Mouse (Mus musculus): ENCODE results near the gene Xaf1. TPM values are rescaled to one million over a fixed set of nuclear protein-coding genes. Genes with fewer than 3 reads are reported as not detected.
"Not testable (repeated sequence)": the region's sequence is repeated elsewhere in the genome, so short reads cannot be mapped to it uniquely, and the experiment has no call there.

Gene Xaf1
- total RNA-seq, 2 experiments from 2014 or later, result 6.2 to 6.6 TPM

GRCm38 (mm10) chr11:72308982-72309381, 7.6 kb downstream of the Xaf1 start:
- intact Hi-C loops (cut with DNase I), result no loop called here
- no peak for DNase-seq (ENCODE audit: low spot score in 2 of 2)

- intact Hi-C loops (cut with DNase I), result no loop called here
- no peak for DNase-seq (ENCODE audit: low spot score in 2 of 2)
These were observed 9.1 kb downstream of the Xaf1 start for GRCm38 (mm10) chr11:72310491-72310890.

DNA sequence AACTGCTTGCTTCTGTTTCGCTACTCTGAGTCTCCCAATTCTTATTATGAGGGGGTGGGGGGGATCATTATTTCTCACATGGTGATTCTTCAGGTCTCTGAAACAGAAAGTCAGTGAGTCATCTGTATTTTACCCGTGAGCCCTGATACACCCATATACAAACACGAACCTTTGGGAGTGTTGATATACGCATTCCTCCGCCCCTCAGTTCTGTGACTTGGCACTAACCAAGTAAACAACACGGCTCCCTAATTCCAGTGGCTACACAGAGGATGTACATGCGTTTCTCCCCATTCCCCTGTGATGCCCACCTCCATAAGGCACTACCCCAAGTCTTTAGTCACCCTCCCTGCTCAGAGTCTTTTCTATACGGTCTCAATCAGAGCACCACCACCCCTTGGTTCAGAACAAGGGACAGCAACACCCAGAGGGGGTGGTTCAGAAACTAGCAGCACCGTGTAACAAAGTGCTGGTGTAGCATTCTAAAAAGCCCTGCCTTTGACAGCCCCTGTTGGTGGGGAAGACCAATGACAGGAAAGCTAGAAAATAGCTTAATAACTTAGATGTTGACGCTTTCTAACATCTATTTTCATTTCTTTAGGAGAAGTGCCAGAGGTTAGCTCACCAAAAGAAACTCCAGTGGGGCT, 10.0 kb downstream of the Xaf1 start:
- no peak for DNase-seq (ENCODE audit: low spot score in 2 of 2)
- intact Hi-C loops (cut with DNase I), result no loop called here

DNA sequence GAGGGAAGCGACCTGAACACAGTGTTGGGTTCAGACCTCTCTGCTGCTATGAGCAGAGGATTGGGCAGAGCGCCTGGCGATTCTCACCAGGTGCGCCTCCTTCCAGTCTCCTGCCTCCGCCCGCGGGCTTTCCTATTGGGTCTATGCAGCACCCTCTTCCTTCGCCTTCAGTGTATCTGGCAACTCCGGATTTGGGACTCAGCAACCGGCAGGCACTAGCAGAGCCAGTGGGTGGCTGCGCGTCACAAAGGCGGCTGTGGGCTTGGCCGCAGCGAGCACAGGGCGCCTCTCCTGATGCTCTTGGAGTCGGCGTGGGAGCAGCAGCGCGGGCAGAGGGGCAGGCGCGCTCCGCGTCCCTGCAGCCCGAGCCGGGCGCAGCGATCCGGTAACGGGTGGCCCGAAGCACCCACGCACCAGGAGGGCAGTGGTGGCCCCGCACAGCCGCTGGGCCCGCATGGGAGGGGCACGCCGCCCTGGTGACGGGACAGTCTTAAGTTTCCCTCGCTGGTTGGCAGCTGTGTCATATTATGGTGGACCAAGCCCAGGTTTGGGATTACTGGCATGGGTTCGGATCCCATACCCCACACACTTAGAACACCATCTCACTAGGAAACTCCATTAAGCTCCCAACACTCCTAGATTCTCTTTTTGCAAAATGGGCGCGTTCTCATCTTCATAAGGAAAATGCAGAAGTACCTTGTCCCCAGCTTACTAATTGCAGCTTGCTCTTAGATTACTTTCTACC, 12.9 kb downstream of the Xaf1 start, which contains the start of gene Fbxo39:
Fbxo39 (plus strand) TSS at position 294 of the 745 bp plus-strand sequence.
- intact Hi-C loops (cut with DNase I), result no loop called here
- peak; percentile 47 to 76 for DNase-seq (ENCODE audit: low spot score in 2 of 2)

GRCm38 (mm10) chr11:72318026-72318425, 16.6 kb downstream of the Xaf1 start:
- intact Hi-C loops (cut with DNase I), result no loop called here
- no peak for DNase-seq (ENCODE audit: low spot score in 2 of 2)

GRCm38 (mm10) chr11:72324431-72324830, 23.0 kb downstream of the Xaf1 start:
- intact Hi-C loops (cut with DNase I), result loop anchor here (5.0 kb wide), 2 partner anchors 57 to 97 kb away; partner anchors contain the start of gene Slc13a5
- no peak for DNase-seq (ENCODE audit: low spot score in 2 of 2)

GRCm38 (mm10) chr11:72325701-72326100, 24.3 kb downstream of the Xaf1 start:
- no peak for DNase-seq (ENCODE audit: low spot score in 2 of 2)
- intact Hi-C loops (cut with DNase I), result no loop called here

- DNase-seq (ENCODE audit: low spot score in 2 of 2), result peak; percentile 27 to 37
- intact Hi-C loops (cut with DNase I), result no loop called here
These were observed 31.7 kb downstream of the Xaf1 start for GRCm38 (mm10) chr11:72332951-72333667.

DNA sequence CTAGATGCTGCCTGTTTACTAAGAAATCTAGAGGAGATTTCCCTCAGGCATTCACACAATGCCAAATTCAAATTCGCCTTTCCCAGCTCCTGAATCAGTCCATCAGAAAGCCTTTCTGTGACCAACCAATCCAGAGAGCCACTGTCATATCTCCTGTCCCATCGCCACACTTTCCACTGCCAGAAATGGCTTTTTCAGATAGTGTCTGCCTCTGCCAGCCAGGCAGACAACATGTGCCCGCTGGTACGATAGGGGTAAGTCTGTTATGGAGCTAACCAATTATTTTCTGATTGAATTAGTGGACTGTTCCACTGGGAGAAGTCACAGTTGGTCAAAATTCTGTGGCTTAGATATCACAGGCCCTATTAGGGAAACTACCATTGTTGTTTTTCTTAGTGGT, 33.2 kb downstream of the Xaf1 start:
- intact Hi-C loops (cut with DNase I), result no loop called here
- no peak for DNase-seq (ENCODE audit: low spot score in 2 of 2)

DNA sequence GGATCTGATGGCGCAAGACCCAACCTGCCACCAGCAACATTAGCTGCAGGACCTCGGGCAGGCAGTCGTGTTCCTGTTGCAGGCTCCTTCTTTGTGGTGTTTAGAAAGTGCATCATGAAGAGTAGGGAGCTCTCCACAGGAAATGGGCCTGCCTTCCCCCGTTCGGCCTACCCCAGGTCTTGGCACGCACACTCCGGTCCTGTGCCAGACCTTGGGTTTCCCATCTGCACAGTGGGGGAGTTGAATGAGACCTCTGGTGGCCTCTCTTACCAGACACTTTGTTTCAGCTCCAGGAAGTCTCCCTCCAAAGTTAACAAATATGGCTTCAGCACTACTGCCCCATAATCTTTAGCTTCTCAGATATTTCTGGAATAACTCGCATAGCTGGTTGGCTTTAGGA, 35.3 kb downstream of the Xaf1 start:
- intact Hi-C loops (cut with DNase I), result no loop called here
- no peak for DNase-seq (ENCODE audit: low spot score in 2 of 2)

DNA sequence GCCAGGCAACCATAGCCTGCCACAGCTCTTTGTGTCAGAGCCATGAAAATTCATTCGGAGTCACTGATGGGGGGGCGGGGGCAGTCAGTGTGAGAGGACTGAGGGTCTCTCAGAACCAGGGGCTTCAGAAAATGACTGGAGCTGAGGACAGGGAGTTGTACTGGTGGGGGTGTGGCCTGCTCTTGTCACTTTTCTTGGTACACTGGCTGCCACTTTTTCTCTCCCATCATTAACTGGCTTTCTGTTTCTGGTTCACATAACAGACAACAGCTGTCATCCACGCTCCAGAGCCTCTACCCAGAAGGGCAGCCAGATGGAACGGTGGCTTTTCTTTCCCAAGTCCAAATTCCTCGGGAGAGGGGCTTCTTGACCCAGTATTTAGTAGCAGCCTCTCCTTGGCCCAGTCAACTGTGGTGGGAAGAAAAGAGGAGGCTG, 37.0 kb downstream of the Xaf1 start:
- intact Hi-C loops (cut with DNase I), result no loop called here
- DNase-seq (ENCODE audit: low spot score in 2 of 2), result no peak

GRCm38 (mm10) chr11:72339716-72340115, 38.3 kb downstream of the Xaf1 start:
- no peak for DNase-seq (ENCODE audit: low spot score in 2 of 2)
- intact Hi-C loops (cut with DNase I), result loop anchor here (5.0 kb wide), 2 partner anchors 112 to 223 kb away; no protein-coding TSS in a partner anchor

DNA sequence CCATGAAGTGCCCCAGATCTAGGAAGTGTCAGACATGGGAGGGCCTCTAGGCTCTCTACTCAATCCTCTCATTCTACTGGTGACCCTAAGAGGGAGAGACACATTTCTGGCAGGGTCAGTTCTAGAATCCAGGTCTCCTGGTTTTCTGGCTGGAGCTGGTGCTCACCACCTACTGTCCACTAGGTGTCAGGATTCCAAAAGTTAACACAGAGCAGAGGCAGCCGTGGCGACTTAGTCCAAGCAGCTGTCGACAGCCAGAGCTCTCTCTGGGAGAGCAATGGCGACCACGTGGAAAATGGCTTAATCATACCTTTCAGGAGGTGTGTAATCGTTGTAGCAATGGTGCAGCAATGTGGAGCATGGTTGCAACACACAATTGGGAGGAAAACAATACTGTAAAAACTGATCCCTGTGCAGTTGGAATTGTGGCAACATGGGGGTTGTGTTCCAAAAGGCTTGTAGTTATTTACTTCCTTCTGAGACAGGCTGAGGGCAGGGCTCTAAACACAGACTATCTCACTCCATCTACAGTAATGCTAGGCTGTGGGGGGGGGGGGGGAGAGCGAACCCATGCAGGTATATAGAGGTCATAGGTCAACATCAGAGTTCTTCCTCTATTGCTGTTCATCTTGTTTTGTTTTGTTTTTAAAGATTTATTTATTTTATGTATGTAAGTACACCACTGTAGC, 41.3 kb downstream of the Xaf1 start:
- intact Hi-C loops (cut with DNase I), result loop anchor here (2.0 to 5.0 kb wide), 3 partner anchors 86 to 220 kb away; no protein-coding TSS in a partner anchor

DNA sequence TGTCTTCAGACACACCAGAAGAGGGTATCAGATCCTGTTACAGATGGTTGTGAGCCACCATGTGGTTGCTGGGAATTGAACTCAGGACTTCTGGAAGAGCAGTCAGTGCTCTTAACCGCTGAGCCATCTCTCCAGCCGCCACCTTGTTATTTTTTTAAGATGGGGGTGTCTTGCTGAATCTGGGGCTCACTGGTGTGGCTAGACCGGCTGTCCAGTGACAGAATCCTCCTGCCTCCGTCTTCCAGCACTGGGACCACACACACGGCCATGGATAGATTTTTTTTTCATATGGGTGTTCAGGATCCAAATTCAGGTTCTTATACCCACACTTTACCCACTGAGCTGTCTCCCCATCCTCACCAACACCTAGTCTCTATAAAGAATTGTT, 41.8 kb downstream of the Xaf1 start:
- intact Hi-C loops (cut with DNase I), result loop anchor here (2.0 to 5.0 kb wide), 3 partner anchors 86 to 219 kb away; no protein-coding TSS in a partner anchor
- DNase-seq (ENCODE audit: low spot score in 2 of 2), result not testable (repeated sequence)

More for the DNA sequence above, 41.3 kb downstream of the Xaf1 start:
- peak; percentile 52 to 66 for DNase-seq (ENCODE audit: low spot score in 2 of 2)

GRCm38 (mm10) chr11:72343904-72344303, 42.5 kb downstream of the Xaf1 start:
- DNase-seq (ENCODE audit: low spot score in 2 of 2), result peak in 1 of 2 experiments; percentile 35
- intact Hi-C loops (cut with DNase I), result loop anchor here (2.0 to 5.0 kb wide), 3 partner anchors 85 to 218 kb away; no protein-coding TSS in a partner anchor

DNA sequence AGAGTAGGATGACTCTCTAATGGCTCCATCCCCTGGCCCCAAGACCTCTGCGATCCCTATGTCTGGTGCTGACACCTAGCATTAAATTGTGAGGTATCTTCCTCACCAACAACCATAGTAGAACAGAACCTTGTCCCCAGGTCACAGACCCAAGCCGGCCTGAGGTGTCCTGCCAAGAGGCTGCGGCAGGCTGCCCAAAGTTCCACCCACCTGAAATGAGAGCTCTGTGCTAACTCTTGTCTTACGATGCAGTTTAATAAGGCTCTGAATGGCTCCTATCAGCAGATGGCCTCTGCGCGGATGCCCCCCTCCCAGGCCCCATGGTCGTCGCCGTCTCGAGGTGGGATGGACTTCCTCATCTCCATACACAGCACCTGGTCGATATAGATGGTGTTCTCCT, 43.1 kb downstream of the Xaf1 start:
- intact Hi-C loops (cut with DNase I), result loop anchor here (5.0 kb wide), 2 partner anchors 117 to 218 kb away; no protein-coding TSS in a partner anchor
- no peak for DNase-seq (ENCODE audit: low spot score in 2 of 2)

- intact Hi-C loops (cut with DNase I), result no loop called here
- no peak for DNase-seq (ENCODE audit: low spot score in 2 of 2)
These were observed 47.1 kb downstream of the Xaf1 start for GRCm38 (mm10) chr11:72348563-72348962.

DNA sequence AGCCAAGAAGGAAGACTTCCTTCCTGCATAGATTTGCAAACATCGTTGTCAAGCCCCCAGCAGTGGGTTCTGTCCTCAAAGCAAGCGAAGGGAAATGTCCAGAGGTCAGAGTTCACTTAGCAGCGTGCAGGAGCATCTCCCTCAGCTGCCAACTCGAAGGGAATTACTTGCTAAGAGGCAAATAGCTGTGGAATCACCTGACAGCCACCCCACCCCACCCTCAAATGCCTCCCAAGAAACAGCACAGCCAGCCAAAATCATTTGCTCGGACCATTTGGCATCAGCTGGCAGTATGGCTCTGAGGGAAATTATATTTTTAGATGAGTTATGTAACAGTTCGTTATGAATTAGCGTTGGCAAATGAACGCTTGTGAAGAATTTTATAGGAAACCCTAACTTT, 47.6 kb downstream of the Xaf1 start:
- intact Hi-C loops (cut with DNase I), result no loop called here
- no peak for DNase-seq (ENCODE audit: low spot score in 2 of 2)

DNA sequence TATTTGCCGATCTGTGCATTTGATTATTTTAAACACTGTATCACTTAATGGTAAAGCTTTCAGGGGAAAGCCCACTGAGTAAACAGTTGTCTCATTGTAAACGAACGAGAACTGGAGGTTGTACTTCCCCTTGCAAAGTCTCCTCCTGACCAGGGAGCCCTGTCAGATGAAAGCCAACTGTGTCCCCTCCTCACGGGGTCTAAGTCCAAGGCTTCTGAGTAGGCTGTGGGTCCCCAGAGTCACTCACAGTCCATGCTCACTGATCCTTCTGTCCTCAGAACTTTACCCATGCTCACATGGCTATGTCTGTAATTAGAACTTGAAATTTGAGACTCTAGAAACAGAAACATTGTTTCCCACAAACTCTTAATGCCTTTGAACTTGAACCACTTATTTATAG, 48.2 kb downstream of the Xaf1 start:
- no peak for DNase-seq (ENCODE audit: low spot score in 2 of 2)
- intact Hi-C loops (cut with DNase I), result no loop called here

All from left cerebral cortex, postnatal 36 days (tissue).